Mouse (Mus musculus) erythroblast, embryonic 14.5 days (primary cell): ENCODE data around the gene Zfp94. TPM values are rescaled to one million over a fixed set of nuclear protein-coding genes. Genes with fewer than 3 reads are reported as not detected.
"Not testable (repeated sequence)": the region's sequence is repeated elsewhere in the genome, so short reads cannot be mapped to it uniquely, and the experiment has no call there.

Source experiments
- H3K27me3 ChIP-seq: 2 replicates; pipeline ENCODE4 v1.6.1; 2012; ENCODE audit warnings: inconsistent platforms; ENCODE audit not compliant: control insufficient read depth
- H3K36me3 ChIP-seq: 2 replicates; pipeline ENCODE4 v1.6.1; 2012; ENCODE audit warnings: mild to moderate bottlenecking, inconsistent platforms; ENCODE audit not compliant: control insufficient read depth
- H3K4me1 ChIP-seq: 2 replicates; pipeline ENCODE4 v1.6.1; 2012; ENCODE audit warnings: inconsistent platforms; ENCODE audit not compliant: control insufficient read depth
- H3K4me3 ChIP-seq: replicated peaks from 2 replicates; pipeline ENCODE3; 2012; ENCODE audit warnings: moderate library complexity, mild to moderate bottlenecking, inconsistent platforms
- H3K9me3 ChIP-seq: 2 replicates; pipeline ENCODE4 v1.6.1; 2012; ENCODE audit warnings: low read length, inconsistent platforms, mixed read lengths; ENCODE audit not compliant: control insufficient read depth
- GATA1 ChIP-seq: IDR thresholded peaks from 2 replicates; pipeline ENCODE4 v1.6.1; 2012; ENCODE audit warnings: low read length, inconsistent platforms, mixed read lengths
- TAL1 ChIP-seq: IDR thresholded peaks from 3 replicates; pipeline ENCODE4 v1.6.1; 2012; ENCODE audit warnings: low read length, inconsistent platforms, mixed read lengths
- polyA plus RNA-seq: library from polyadenylated mRNA; stranded (reverse); fragments of >175 nt; gene quantifications from 2 replicates; pipeline ENCODE4 v1.2.3, GENCODE M21; 2012

The Zfp94 gene
- polyA plus RNA-seq, 1 experiment = 0.07 TPM

GRCm38 (mm10) chr7:24287670-24288069, 28.8 kb downstream of the Zfp94 start:
- no peaks in the 10 kb centered on the region for H3K27me3 ChIP-seq
- peaks cover 7% of the 10 kb centered on the region; the same call in 1 of the 2 replicates for H3K9me3 ChIP-seq
- H3K4me3 ChIP-seq = no peak overlapping the region
- H3K36me3 ChIP-seq = peaks cover 22% of the 10 kb centered on the region
- H3K4me1 ChIP-seq = no peaks in the 10 kb centered on the region; the same call in 1 of the 2 replicates
- TF ChIP-seq GATA1 (no peak), TAL1 (no peak)

- no peak for TF ChIP-seq TAL1
- no peaks in the 10 kb centered on the region for H3K27me3 ChIP-seq
Measured at GRCm38 (mm10) chr7:24286916-24287315, 29.6 kb downstream of the Zfp94 start.

GRCm38 (mm10) chr7:24286090-24286489, 30.4 kb downstream of the Zfp94 start:
- Histone ChIP-seq H3K36me3 (peaks cover 7% of the 10 kb centered on the region), H3K4me3 (no peak overlapping the region), H3K27me3 (no peaks in the 10 kb centered on the region), H3K9me3 (no peaks in the 10 kb centered on the region; the same call in 1 of the 2 replicates), H3K4me1 (no peaks in the 10 kb centered on the region; the same call in 1 of the 2 replicates)
- TF ChIP-seq GATA1 = no peak
- TF ChIP-seq TAL1 = no peak

More at GRCm38 (mm10) chr7:24286916-24287315, 29.6 kb downstream of the Zfp94 start:
- Histone ChIP-seq H3K9me3 (peaks cover 7% of the 10 kb centered on the region; the same call in 1 of the 2 replicates), H3K4me1 (no peaks in the 10 kb centered on the region; the same call in 1 of the 2 replicates), H3K36me3 (peaks cover 16% of the 10 kb centered on the region), H3K4me3 (no peak overlapping the region)

- no peaks in the 10 kb centered on the region for H3K36me3 ChIP-seq
- H3K4me1 ChIP-seq = no peaks in the 10 kb centered on the region
- no peak overlapping the region for H3K4me3 ChIP-seq
- no peak for TF ChIP-seq GATA1
- TF ChIP-seq TAL1 = no peak
- H3K9me3 ChIP-seq = no peaks in the 10 kb centered on the region; the same call in 1 of the 2 replicates
- H3K27me3 ChIP-seq = no peaks in the 10 kb centered on the region
Measured at GRCm38 (mm10) chr7:24280858-24281145, 35.7 kb downstream of the Zfp94 start.

- Histone ChIP-seq H3K9me3 (no peaks in the 10 kb centered on the region; the same call in 1 of the 2 replicates), H3K36me3 (no peaks in the 10 kb centered on the region; the same call in 1 of the 2 replicates), H3K4me1 (no peaks in the 10 kb centered on the region), H3K27me3 (no peaks in the 10 kb centered on the region), H3K4me3 (no peak overlapping the region)
- TF ChIP-seq TAL1 = no peak
- TF ChIP-seq GATA1 = no peak
Measured at GRCm38 (mm10) chr7:24280031-24280857, 36.2 kb downstream of the Zfp94 start.

GRCm38 (mm10) chr7:24278771-24279170, 37.7 kb downstream of the Zfp94 start:
- H3K4me3 ChIP-seq, H3K9me3 ChIP-seq, H3K36me3 ChIP-seq, H3K27me3 ChIP-seq, H3K4me1 ChIP-seq: not testable (repeated sequence)

GRCm38 (mm10) chr7:24274456-24274855, 42.0 kb downstream of the Zfp94 start:
- Histone ChIP-seq H3K36me3 (peaks cover 6% of the 10 kb centered on the region; the same call in 1 of the 2 replicates), H3K27me3 (no peaks in the 10 kb centered on the region), H3K4me3 (no peak overlapping the region), H3K9me3 (no peaks in the 10 kb centered on the region), H3K4me1 (peaks cover 4% of the 10 kb centered on the region)
- no peak for TF ChIP-seq GATA1
- TF ChIP-seq TAL1 = no peak

- Histone ChIP-seq H3K27me3 (no peaks in the 10 kb centered on the region), H3K4me1 (peaks cover 4% of the 10 kb centered on the region), H3K4me3 (no peak overlapping the region), H3K9me3 (no peaks in the 10 kb centered on the region), H3K36me3 (peaks cover 6% of the 10 kb centered on the region; the same call in 1 of the 2 replicates)
- no peak for TF ChIP-seq GATA1
Measured at GRCm38 (mm10) chr7:24271191-24271590, 45.3 kb downstream of the Zfp94 start.

GRCm38 (mm10) chr7:24270288-24270672, 46.2 kb downstream of the Zfp94 start, which contains the start of gene Zfp93:
Gene Zfp93, plus strand, starts transcription at chr7:24270420.
- Histone ChIP-seq H3K36me3 (peaks cover 6% of the 10 kb centered on the region; the same call in 1 of the 2 replicates), H3K27me3 (no peaks in the 10 kb centered on the region), H3K4me1 (peaks cover 4% of the 10 kb centered on the region), H3K4me3 (peak within 1 kb of the TSS; percentile 61), H3K9me3 (no peaks in the 10 kb centered on the region)
- TF ChIP-seq GATA1 (no peak), TAL1 (no peak)
